Mouse (Mus musculus) mesoderm, embryonic 11.5 days (tissue): ENCODE results near the gene Ric3.

Source experiments
- DNase-seq: peaks from one replicate; pipeline ENCODE4 v3.0.0-alpha.2; 2012; ENCODE audit warnings: low read depth, low spot score

The Ric3 gene

DNA sequence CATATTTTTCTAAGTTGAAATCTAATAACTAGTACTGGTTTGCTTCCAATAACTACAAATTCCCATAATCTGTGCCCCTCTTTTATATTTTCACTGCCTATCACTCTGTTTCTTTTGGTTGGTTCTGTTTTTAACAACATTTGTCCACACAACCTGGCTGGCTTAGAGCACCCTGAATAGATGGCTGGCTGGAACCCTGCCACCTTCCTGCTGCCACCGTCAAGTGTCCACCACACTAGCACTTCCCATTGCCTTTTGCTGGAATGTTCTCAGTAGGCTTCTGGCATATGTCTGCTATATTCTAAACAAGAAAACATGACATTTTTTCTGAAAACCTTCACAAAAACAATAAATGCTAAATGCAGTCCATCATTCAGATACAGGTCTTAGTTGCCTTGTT, 32.3 kb downstream of the Ric3 start:
- DNase-seq, result no peak

- DNase-seq, result no peak
Measured at GRCm38 (mm10) chr7:109045876-109046275, 37.3 kb downstream of the Ric3 start.

DNA sequence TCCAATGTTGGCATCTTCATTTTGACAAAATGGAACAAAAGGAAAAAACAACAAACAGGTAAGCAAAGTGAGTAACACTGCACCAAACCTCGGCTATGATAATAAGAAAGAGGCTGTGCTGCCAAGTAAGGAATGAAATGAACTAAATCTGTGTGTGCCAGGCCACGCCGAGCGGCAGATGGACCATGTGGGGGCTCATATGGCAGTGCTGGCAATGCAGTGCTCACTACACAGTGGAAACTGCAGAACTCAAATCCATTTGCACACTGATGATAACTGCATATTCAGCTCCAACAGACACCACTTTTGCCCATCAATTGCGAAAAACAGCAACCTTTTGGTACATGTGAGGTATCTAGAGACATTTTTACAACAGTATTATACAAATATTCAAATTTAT, 43.7 kb downstream of the Ric3 start:
- DNase-seq, result no peak

GRCm38 (mm10) chr7:109038987-109039386, 44.1 kb downstream of the Ric3 start:
- DNase-seq, result no peak

- DNase-seq, result no peak
Measured at GRCm38 (mm10) chr7:109038121-109038735, 44.9 kb downstream of the Ric3 start.

GRCm38 (mm10) chr7:109032054-109032453, 51.1 kb downstream of the Ric3 start:
- DNase-seq, result no peak

DNA sequence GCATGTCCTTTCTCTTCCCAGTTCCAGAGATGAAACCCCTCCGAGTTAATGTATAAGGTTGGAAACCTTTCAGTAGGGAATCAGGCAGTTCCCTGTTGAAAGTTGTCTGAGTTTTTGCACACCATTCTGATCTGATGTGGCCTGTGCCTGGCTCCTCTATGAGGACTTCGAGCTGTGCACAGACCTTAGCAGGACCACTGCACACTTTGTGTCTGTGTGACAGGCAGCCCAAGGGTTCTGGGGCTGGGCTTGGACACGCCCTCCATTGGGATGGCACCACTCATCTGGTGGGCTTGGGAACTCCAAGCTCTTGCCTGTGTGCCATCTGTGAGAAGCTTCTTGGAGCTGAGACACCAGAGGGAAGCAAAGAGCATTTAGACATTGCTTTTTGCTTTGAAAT, 51.8 kb downstream of the Ric3 start:
- no peak for DNase-seq

DNA sequence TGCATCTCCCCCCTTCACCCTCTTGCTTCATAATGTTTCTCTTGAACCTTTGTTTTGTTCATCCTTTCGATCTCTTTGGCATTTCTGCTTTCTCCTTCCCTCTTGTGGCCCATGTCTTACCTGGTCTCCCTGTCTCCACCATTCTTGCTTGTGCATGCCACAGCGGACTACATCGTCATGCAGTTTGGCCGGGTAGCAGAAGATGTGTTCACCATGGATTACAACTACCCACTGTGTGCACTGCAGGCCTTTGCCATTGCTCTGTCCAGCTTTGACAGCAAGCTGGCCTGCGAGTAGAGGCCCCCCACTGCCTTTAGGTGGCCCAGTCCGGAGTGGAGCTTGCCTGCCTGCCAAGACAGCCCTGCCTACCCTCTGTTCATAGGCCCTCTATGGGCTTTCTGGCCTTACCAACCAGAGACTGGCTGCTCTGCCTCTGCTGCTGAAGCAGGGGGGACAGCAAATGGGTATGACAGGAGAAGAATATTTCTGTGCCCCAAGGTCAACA, 53.1 kb downstream of the Ric3 start:
- no peak for DNase-seq

- peak; percentile 71 for DNase-seq
Measured at GRCm38 (mm10) chr7:109028204-109028603, 54.9 kb downstream of the Ric3 start.

GRCm38 (mm10) chr7:109027721-109028120, 55.4 kb downstream of the Ric3 start:
- DNase-seq, result no peak

DNA sequence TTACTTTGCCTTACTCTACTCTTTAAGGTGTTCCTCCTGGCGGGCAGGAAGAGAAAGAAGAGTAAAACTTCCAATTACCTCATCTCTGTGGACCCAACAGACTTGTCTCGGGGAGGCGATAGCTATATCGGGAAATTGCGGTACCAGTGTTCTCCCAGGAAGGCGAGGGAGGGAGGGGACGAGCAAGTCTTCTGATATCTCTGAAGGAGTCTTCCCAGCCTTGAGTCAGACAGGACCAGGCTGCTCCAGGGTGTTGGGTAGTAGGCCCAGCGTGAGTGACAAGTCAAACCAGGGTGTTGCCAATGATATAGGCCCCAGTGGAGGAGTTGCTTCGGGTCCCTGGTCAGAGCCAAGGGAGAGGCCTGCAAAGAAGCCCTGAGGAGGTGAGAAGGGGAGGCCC, 56.2 kb downstream of the Ric3 start:
- DNase-seq, result no peak

DNA sequence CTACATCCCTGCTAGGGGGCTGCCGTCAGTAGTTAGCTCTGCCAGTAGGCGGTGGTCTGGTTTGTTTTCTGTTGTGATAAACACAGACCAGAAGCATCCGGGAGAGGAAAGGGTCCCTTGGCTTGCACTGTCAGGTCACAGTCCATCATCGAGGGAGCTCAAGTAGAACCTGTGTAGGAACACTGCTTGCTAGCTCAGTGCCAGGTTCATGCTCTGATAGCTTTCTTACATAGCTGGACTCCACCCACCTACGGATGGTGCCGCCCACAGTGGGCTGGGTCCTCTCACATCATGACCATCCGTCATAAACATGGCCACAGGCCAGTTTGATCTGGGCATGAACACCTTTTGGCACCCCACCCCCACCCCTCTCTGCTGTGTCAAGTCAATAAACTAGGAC, 57.4 kb downstream of the Ric3 start:
- DNase-seq, result no peak

DNA sequence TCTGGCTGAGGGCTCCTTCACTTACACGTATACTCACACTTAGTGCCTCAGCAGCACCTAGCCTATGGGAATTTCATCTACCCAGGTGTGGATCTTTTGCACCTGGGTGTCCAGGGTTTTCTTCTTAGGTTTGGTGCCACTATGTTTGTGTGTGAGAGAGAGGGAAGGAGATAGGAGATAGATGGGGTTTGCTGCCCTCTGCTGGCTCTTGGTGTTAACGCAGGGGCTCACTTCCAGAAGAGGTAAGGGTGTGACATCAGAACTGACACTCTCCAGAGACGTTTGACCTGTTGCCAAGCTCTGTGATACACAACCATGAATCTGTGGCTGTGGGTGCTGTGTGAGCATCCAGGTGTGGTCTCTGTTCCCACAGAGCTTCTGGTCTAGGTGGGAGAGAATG, 61.7 kb downstream of the Ric3 start:
- DNase-seq, result peak; percentile 74

DNA sequence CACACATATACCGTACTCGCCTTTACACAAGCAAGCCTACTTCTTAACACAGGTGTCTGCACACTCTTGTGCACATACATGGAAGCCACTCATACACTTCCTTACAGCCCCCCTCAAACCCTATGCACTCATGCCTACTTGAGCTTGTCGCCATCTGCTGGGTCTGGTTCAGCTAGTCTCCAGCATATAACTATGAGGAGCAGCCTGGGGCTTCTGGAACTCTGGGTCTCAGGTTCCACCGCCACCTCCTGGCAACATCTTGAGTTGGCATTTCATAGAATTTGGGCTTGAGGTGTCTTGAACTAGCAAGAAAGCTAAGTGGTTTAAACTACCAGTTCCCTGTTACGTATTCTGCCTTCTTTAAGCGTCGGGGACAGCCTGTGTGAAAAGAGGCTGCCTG, 63.9 kb downstream of the Ric3 start:
- DNase-seq, result no peak

GRCm38 (mm10) chr7:109016378-109016923, 66.7 kb downstream of the Ric3 start:
- peak; percentile 63 for DNase-seq

DNA sequence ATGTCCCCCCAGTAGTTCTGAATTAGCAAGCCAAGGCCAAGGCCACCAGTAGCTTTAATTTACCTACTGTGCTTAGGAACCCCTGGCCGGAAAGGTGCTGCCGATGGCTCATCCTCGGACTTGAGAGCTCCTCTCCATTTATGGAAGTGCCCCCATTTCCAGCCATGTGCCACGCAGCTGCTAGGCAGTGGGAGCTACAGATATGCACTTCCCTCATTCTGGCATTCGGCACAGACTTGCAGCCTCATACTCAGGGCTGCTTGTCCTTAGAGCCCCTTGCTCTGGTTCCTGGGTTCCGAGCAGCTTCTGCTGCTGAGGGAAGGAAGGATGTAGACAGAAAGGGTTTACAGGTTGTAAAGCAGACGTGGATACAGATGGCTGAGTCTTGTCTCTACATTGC, 68.3 kb downstream of the Ric3 start:
- no peak for DNase-seq

DNA sequence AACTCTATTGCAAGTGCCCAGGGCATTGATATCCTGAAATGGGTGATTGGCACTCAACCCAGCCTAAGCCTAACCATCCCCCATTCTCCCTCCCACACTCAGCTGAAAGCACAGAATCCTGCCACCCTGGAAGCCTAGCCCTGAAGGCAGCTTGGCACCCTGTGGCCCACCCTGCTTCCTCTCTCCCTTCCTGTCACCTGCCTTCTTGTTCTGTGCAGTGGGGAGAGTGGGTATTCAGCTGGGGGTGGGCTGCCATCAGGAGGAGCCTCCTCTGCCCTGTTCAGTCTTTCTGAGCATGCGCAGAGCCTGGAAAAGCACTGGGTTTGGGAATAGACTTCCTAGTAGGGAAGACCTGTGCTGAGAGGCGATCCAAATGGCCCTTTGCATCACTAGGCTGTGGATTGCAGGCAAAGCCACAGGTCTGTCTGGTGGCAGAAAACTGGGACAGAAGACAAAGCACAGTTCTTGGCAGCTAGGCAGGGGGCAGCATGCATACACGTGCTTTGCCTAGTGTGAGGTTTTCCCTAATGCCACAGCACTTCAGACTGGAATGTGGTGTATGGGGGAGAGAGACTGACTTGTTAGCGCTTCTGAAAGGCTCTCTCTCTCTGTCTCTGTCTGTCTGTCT, 70.0 kb downstream of the Ric3 start:
- DNase-seq, result no peak

- no peak for DNase-seq
Measured at GRCm38 (mm10) chr7:109012575-109012974, 70.6 kb downstream of the Ric3 start.

- peak; percentile 47 for DNase-seq
Measured at GRCm38 (mm10) chr7:109011596-109012180, 71.4 kb downstream of the Ric3 start.

GRCm38 (mm10) chr7:109010720-109011595, 72.2 kb downstream of the Ric3 start:
- peak; percentile 34 for DNase-seq

GRCm38 (mm10) chr7:109009260-109009659, 73.9 kb downstream of the Ric3 start:
- no peak for DNase-seq

DNA sequence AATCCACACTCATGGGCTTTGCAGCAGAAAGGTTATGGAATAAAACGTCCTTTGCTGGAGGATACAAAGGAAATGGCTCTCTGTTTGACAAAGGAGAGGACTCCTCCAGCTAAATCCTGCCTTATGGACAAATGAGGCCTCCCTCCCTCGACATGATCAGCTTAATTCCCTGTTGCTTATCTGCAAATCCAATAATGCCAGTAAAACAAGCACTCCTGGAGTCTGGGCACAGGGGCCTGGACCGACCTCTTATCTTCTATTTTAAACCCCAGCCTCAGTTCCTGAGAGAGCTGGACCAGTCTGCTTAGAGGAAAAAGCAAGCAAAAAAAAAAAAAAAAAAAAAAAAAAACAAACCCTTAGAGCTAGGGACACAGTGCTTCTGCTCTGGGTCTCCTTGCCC, 79.5 kb downstream of the Ric3 start:
- DNase-seq, result no peak
